Mouse (Mus musculus): ENCODE measurements around the gene 1600014C23Rik. TPM values are rescaled to one million over a fixed set of nuclear protein-coding genes. Genes with fewer than 3 reads are reported as not detected.

Gene 1600014C23Rik
- polyA plus RNA-seq, 1 experiment from 2014 or later, result not detected

GRCm38 (mm10) chr17:45767536-45768146, 34.0 kb upstream of the 1600014C23Rik start:
- peak overlapping the region; percentile 84; the same call in 1 of the 2 replicates for H3K27ac ChIP-seq (ENCODE audit: low read depth, low read length)
- H3K9ac ChIP-seq (ENCODE audit: low read depth, low read length), result peak overlapping the region; percentile 22; the same call in 1 of the 2 replicates
- H3K4me3 ChIP-seq (ENCODE audit: low read depth, low read length), result peak overlapping the region; percentile 25
- H3K9me3 ChIP-seq (ENCODE audit: control insufficient read depth, low read length), result no peaks in the 10 kb centered on the region
- no peaks in the 10 kb centered on the region for H3K36me3 ChIP-seq (ENCODE audit: control insufficient read depth, insufficient read depth, low read length)
- H3K4me2 ChIP-seq, result peak overlapping the region; percentile 49
- H3K4me1 ChIP-seq (replicated peaks; ENCODE audit: control insufficient read depth, insufficient read depth, low read length), result peaks cover 21% of the 10 kb centered on the region
- DNase-seq (ENCODE audit: low spot score) (no peak), ATAC-seq (replicated peaks; ENCODE audit: low FRiP score) (peak; percentile 18; the same call in 1 of the 2 replicates)
- 29% methylated on average over 9 of the region's 9 CpGs for WGBS
- no peaks in the 10 kb centered on the region for H3K27me3 ChIP-seq (replicated peaks; ENCODE audit: control insufficient read depth, insufficient read depth, low read length)

- ATAC-seq (replicated peaks; ENCODE audit: low FRiP score) (peak; percentile 84), DNase-seq (ENCODE audit: low spot score) (peak; percentile 78)
- 24% methylated on average over 12 of the region's 12 CpGs for WGBS
- H3K4me1 ChIP-seq (replicated peaks; ENCODE audit: control insufficient read depth, insufficient read depth, low read length), result peaks cover 21% of the 10 kb centered on the region
- H3K9me3 ChIP-seq (ENCODE audit: control insufficient read depth, low read length), result no peaks in the 10 kb centered on the region
- peak overlapping the region; percentile 25 for H3K4me3 ChIP-seq (ENCODE audit: low read depth, low read length)
- no peaks in the 10 kb centered on the region for H3K27me3 ChIP-seq (replicated peaks; ENCODE audit: control insufficient read depth, insufficient read depth, low read length)
- H3K4me2 ChIP-seq, result peak overlapping the region; percentile 49
- H3K36me3 ChIP-seq (ENCODE audit: control insufficient read depth, insufficient read depth, low read length), result no peaks in the 10 kb centered on the region
- H3K9ac ChIP-seq (ENCODE audit: low read depth, low read length), result no peak overlapping the region; the same call in 1 of the 2 replicates
- peak overlapping the region; percentile 84 for H3K27ac ChIP-seq (ENCODE audit: low read depth, low read length)
Measured at GRCm38 (mm10) chr17:45766735-45767535, 33.3 kb upstream of the 1600014C23Rik start.

GRCm38 (mm10) chr17:45765914-45766313, 32.3 kb upstream of the 1600014C23Rik start:
- H3K4me2 ChIP-seq, result no peak overlapping the region
- no peak for ATAC-seq (replicated peaks; ENCODE audit: low FRiP score)
- no peak overlapping the region for H3K9ac ChIP-seq (ENCODE audit: low read depth, low read length)
- H3K4me1 ChIP-seq (replicated peaks; ENCODE audit: control insufficient read depth, insufficient read depth, low read length), result peaks cover 21% of the 10 kb centered on the region
- DNase-seq (ENCODE audit: low spot score), result no peak
- no peaks in the 10 kb centered on the region for H3K9me3 ChIP-seq (ENCODE audit: control insufficient read depth, low read length)
- no peak overlapping the region for H3K27ac ChIP-seq (ENCODE audit: low read depth, low read length)
- no peak overlapping the region for H3K4me3 ChIP-seq (ENCODE audit: low read depth, low read length)
- no peaks in the 10 kb centered on the region for H3K36me3 ChIP-seq (ENCODE audit: control insufficient read depth, insufficient read depth, low read length)
- 84% methylated on average over 3 of the region's 3 CpGs for WGBS
- no peaks in the 10 kb centered on the region for H3K27me3 ChIP-seq (replicated peaks; ENCODE audit: control insufficient read depth, insufficient read depth, low read length)

DNA sequence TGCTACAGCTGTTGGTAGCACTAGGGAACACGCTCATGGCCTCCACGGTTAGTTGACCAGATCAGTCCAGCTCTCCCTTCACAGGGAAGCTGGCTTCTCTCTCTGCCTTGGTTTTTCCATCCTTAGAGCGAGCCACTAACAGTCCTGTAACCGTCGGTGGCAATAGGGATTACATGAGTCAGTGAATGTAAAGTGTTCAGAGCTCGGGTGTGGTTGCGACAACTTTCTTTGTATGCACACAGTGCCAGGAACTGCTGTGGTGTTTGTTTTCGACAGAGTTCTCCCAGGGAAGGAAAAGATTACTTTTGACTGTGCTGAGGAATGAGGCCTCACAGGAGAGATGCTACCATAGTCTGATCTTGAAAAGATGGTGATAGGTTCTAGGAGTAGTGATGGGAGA, 29.5 kb upstream of the 1600014C23Rik start:
- no peak overlapping the region for H3K9ac ChIP-seq (ENCODE audit: low read depth, low read length)
- WGBS, result 84% methylated on average over 8 of the region's 8 CpGs
- H3K9me3 ChIP-seq (ENCODE audit: control insufficient read depth, low read length), result no peaks in the 10 kb centered on the region
- ATAC-seq (replicated peaks; ENCODE audit: low FRiP score) (no peak), DNase-seq (ENCODE audit: low spot score) (no peak)
- H3K27ac ChIP-seq (ENCODE audit: low read depth, low read length), result no peak overlapping the region
- H3K36me3 ChIP-seq (ENCODE audit: control insufficient read depth, insufficient read depth, low read length), result no peaks in the 10 kb centered on the region
- H3K27me3 ChIP-seq (replicated peaks; ENCODE audit: control insufficient read depth, insufficient read depth, low read length), result no peaks in the 10 kb centered on the region
- H3K4me3 ChIP-seq (ENCODE audit: low read depth, low read length), result no peak overlapping the region
- H3K4me2 ChIP-seq, result no peak overlapping the region
- peaks cover 21% of the 10 kb centered on the region for H3K4me1 ChIP-seq (replicated peaks; ENCODE audit: control insufficient read depth, insufficient read depth, low read length)

DNA sequence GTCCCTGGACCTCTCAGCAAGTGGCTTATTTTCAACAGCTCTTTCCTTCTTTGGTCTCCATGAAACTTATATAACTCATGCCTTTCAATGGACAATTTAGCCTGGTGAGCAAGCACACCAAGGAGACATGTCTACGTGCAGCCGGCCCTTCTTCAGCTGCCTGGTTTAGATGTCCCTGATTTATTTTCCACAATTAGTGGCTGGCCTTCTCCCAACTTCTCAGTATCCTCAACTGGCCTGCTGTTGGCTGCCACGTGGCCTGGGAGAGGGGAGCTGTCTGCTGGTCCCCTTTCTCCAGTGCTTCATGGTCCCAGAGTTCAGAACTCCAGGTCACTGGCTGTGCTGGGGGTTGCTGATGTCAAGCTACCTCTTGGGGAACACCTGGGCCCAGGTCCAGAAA, 28.3 kb upstream of the 1600014C23Rik start:
- no peak for DNase-seq (ENCODE audit: low spot score)
- WGBS, result 64% methylated on average over 3 of the region's 3 CpGs
- Histone ChIP-seq H3K4me3 (ENCODE audit: low read depth, low read length) (no peak overlapping the region), H3K36me3 (ENCODE audit: control insufficient read depth, insufficient read depth, low read length) (no peaks in the 10 kb centered on the region), H3K27me3 (replicated peaks; ENCODE audit: control insufficient read depth, insufficient read depth, low read length) (no peaks in the 10 kb centered on the region), H3K9me3 (ENCODE audit: control insufficient read depth, low read length) (no peaks in the 10 kb centered on the region), H3K9ac (ENCODE audit: low read depth, low read length) (no peak overlapping the region), H3K4me1 (replicated peaks; ENCODE audit: control insufficient read depth, insufficient read depth, low read length) (peaks cover 9% of the 10 kb centered on the region), H3K27ac (ENCODE audit: low read depth, low read length) (no peak overlapping the region), H3K4me2 (no peak overlapping the region)
- no peak for ATAC-seq (replicated peaks; ENCODE audit: low FRiP score)

- Histone ChIP-seq H3K4me1 (replicated peaks; ENCODE audit: control insufficient read depth, insufficient read depth, low read length) (peaks cover 1% of the 10 kb centered on the region; the same call in 1 of the 2 replicates), H3K9me3 (ENCODE audit: control insufficient read depth, low read length) (no peaks in the 10 kb centered on the region), H3K27ac (ENCODE audit: low read depth, low read length) (no peak overlapping the region), H3K27me3 (replicated peaks; ENCODE audit: control insufficient read depth, insufficient read depth, low read length) (no peaks in the 10 kb centered on the region), H3K4me3 (ENCODE audit: low read depth, low read length) (no peak overlapping the region), H3K9ac (ENCODE audit: low read depth, low read length) (no peak overlapping the region), H3K36me3 (ENCODE audit: control insufficient read depth, insufficient read depth, low read length) (no peaks in the 10 kb centered on the region), H3K4me2 (no peak overlapping the region)
- WGBS, result 64% methylated on average over 10 of the region's 10 CpGs
- DNase-seq (ENCODE audit: low spot score), result no peak
- no peak for ATAC-seq (replicated peaks; ENCODE audit: low FRiP score)
Measured at GRCm38 (mm10) chr17:45760965-45761645, 27.5 kb upstream of the 1600014C23Rik start.

DNA sequence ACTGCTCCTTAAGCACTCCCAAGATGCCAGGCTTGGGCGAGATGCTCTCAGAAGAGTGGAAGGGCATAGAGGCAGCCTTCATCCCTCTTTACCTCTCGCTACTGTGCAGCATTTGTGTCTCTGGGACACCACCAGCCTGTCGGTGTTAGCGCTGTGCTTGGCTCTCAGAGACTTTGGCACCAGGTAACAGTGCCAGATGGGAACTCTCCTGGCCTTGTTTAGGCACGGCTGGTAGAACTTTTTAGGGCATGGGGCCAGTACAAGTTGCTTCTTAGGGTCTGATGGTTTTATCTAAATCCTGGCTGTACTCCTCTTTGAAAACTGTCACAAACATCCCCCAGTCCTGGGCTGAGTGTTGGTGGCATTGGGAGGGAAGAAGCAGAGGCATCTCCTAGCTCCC, 26.1 kb upstream of the 1600014C23Rik start:
- no peaks in the 10 kb centered on the region for H3K9me3 ChIP-seq (ENCODE audit: control insufficient read depth, low read length)
- H3K4me1 ChIP-seq (replicated peaks; ENCODE audit: control insufficient read depth, insufficient read depth, low read length), result no peaks in the 10 kb centered on the region; the same call in 1 of the 2 replicates
- H3K4me3 ChIP-seq (ENCODE audit: low read depth, low read length), result no peak overlapping the region
- H3K27ac ChIP-seq (ENCODE audit: low read depth, low read length), result no peak overlapping the region
- H3K27me3 ChIP-seq (replicated peaks; ENCODE audit: control insufficient read depth, insufficient read depth, low read length), result no peaks in the 10 kb centered on the region
- 77% methylated on average over 5 of the region's 5 CpGs for WGBS
- ATAC-seq (replicated peaks; ENCODE audit: low FRiP score) (no peak), DNase-seq (ENCODE audit: low spot score) (no peak)
- H3K4me2 ChIP-seq, result no peak overlapping the region
- no peak overlapping the region for H3K9ac ChIP-seq (ENCODE audit: low read depth, low read length)
- no peaks in the 10 kb centered on the region for H3K36me3 ChIP-seq (ENCODE audit: control insufficient read depth, insufficient read depth, low read length)

- ATAC-seq (replicated peaks; ENCODE audit: low FRiP score), result no peak
- Histone ChIP-seq H3K27ac (ENCODE audit: low read depth, low read length) (no peak overlapping the region), H3K9ac (ENCODE audit: low read depth, low read length) (no peak overlapping the region), H3K36me3 (ENCODE audit: control insufficient read depth, insufficient read depth, low read length) (no peaks in the 10 kb centered on the region), H3K4me2 (no peak overlapping the region), H3K27me3 (replicated peaks; ENCODE audit: control insufficient read depth, insufficient read depth, low read length) (no peaks in the 10 kb centered on the region), H3K4me3 (ENCODE audit: low read depth, low read length) (no peak overlapping the region), H3K9me3 (ENCODE audit: control insufficient read depth, low read length) (no peaks in the 10 kb centered on the region), H3K4me1 (replicated peaks; ENCODE audit: control insufficient read depth, insufficient read depth, low read length) (no peaks in the 10 kb centered on the region; the same call in 1 of the 2 replicates)
- WGBS, result 75% methylated on average over 7 of the region's 7 CpGs
- DNase-seq (ENCODE audit: low spot score), result no peak
Measured at GRCm38 (mm10) chr17:45758808-45759207, 25.2 kb upstream of the 1600014C23Rik start.

All from liver, embryonic 11.5 days (tissue).